Mouse (Mus musculus) cortical plate, adult 2 months (tissue): Measurements from ENCODE around the gene Zfand2b. TPM values are rescaled to one million over a fixed set of nuclear protein-coding genes. Genes with fewer than 3 reads are reported as not detected.

Experiments
- H3K27ac ChIP-seq: fragments of 200-500 bp; 2 replicates; pipeline ENCODE4 v1.5.1; 2012; ENCODE audit warnings: low read length, control low read depth, inconsistent platforms; ENCODE audit not compliant: insufficient read depth
- H3K4me1 ChIP-seq: fragments of 200-500 bp; 2 replicates; pipeline ENCODE4 v1.6.1; 2011; ENCODE audit warnings: low read length; ENCODE audit not compliant: control insufficient read depth, insufficient read depth
- H3K4me3 ChIP-seq: fragments of 200-500 bp; 2 replicates; pipeline ENCODE4 v1.5.1; 2011; ENCODE audit warnings: mild to moderate bottlenecking, low read length, control low read depth; ENCODE audit not compliant: insufficient read depth
- CTCF ChIP-seq: fragments of 200-500 bp; IDR thresholded peaks from 2 replicates; pipeline ENCODE4 v1.5.1; 2011; ENCODE audit warnings: mild to moderate bottlenecking, control low read depth, low read length; ENCODE audit not compliant: insufficient read depth; ENCODE audit errors: extremely low read depth
- POLR2A ChIP-seq: fragments of 200-500 bp; IDR thresholded peaks from 2 replicates; pipeline ENCODE4 v1.6.1; 2011; ENCODE audit warnings: mild to moderate bottlenecking, low read length, control low read depth; ENCODE audit not compliant: insufficient read depth; ENCODE audit errors: extremely low read depth
- polyA plus RNA-seq: library from polyadenylated mRNA; depleted of rRNA; stranded (reverse); fragments of >200 nt; gene quantifications from 2 replicates; pipeline ENCODE4 v1.2.3, GENCODE M21; 2012

Gene Zfand2b
- polyA plus RNA-seq, 1 experiment, result 64.3 TPM

DNA sequence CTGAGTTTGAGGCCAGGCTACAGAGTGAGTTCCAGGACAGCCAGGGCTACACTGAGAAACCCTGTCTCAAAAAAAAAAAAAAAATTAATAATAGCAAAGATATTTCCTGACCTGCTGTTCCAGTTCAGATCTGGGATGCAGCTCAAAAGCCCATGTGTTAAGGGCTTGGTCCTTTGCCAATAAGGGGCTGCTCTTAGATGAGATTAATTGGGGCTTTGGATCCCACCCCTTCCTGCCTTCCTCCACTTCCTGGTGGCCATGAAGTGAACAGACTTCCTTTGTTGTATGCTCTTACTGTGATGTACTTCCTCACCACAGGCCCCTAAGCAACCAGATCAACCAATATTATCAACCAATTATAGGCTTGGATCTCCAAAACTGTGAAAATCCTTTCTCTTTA is 18.7 kb downstream of the Zfand2b start:
- Histone ChIP-seq H3K4me3 (no peak overlapping the region), H3K27ac (no peak overlapping the region), H3K4me1 (0 out of 2 replicates have a peak, but pooled peaks cover 1% of the 10 kb centered on the region)
- TF ChIP-seq POLR2A (no peak), CTCF (no peak)

GRCm38 (mm10) chr1:75187914-75188483 is 19.6 kb downstream of the Zfand2b start:
- H3K4me3 ChIP-seq, result no peak overlapping the region
- H3K27ac ChIP-seq, result no peak overlapping the region
- peaks cover 1% of the 10 kb centered on the region; the same call in 1 of the 2 replicates for H3K4me1 ChIP-seq
- no peak for TF ChIP-seq CTCF
- no peak for TF ChIP-seq POLR2A

DNA sequence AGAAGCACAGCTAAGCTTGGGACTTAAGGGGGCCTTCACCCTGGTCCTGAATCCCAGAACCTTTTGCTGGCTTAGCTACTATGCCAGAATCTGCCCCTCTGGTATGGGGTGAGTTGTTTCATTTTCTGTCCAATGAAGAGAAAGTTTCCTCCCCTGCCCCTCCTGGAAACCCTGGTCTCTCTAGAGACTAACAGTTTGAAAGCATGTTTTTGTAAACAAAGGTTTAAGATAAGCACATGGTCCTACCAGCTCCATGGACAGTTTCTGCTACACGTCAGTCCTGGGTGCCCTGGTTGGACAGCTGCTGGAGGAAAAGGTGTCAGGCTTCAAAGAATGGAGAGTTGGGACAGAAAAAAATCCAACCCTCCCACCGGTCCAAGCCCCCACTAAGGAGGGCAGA is 22.1 kb downstream of the Zfand2b start:
- Histone ChIP-seq H3K4me1 (peaks cover 3% of the 10 kb centered on the region; the same call in 1 of the 2 replicates), H3K4me3 (peak overlapping the region; percentile 93; the same call in 1 of the 2 replicates), H3K27ac (no peak overlapping the region)
- TF ChIP-seq POLR2A (no peak), CTCF (no peak)

- Histone ChIP-seq H3K4me1 (peaks cover 3% of the 10 kb centered on the region; the same call in 1 of the 2 replicates), H3K27ac (0 out of 2 replicates have a peak overlapping the region, but pooled peaks have one; percentile 58), H3K4me3 (peak overlapping the region; percentile 93)
- no peak for TF ChIP-seq POLR2A
Observed at GRCm38 (mm10) chr1:75191258-75191621, 22.8 kb downstream of the Zfand2b start.

GRCm38 (mm10) chr1:75191622-75192402 is 23.4 kb downstream of the Zfand2b start, which contains the start of the genes Ankzf1 and Atg9a:
TSS of gene Ankzf1 (plus strand) at chr1:75192151.
TSS of gene Atg9a (minus strand) at chr1:75192196.
- Histone ChIP-seq H3K4me1 (peaks cover 3% of the 10 kb centered on the region; the same call in 1 of the 2 replicates), H3K27ac (peak within 1 kb of the TSS; percentile 85), H3K4me3 (peak within 1 kb of the TSS; percentile 93)
- TF ChIP-seq CTCF (no peak), POLR2A (peak; percentile 80)

DNA sequence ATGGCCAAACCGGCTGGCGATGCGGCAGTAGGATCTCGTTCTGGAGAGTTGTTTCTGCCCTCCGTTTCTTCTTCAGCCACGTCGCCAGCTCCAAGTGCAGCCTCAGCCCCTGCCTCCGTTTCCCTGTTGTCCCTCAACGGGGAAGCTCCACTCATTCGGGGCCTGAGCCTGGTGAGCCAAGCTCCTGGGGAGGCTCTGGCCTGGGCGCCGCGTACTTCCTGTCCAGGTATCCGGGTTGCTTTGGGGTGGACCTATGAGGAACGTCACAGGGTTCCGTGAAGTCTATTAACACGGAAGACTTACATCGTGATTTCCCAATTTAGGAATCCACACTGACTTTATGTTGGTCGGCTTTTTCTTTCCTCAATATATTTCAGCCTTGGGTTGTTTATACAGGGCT is 24.0 kb downstream of the Zfand2b start:
- Histone ChIP-seq H3K27ac (peak overlapping the region; percentile 85), H3K4me3 (peak overlapping the region; percentile 93), H3K4me1 (peaks cover 3% of the 10 kb centered on the region; the same call in 1 of the 2 replicates)
- TF ChIP-seq CTCF (no peak), POLR2A (peak; percentile 14; the same call in 1 of the 2 replicates)

DNA sequence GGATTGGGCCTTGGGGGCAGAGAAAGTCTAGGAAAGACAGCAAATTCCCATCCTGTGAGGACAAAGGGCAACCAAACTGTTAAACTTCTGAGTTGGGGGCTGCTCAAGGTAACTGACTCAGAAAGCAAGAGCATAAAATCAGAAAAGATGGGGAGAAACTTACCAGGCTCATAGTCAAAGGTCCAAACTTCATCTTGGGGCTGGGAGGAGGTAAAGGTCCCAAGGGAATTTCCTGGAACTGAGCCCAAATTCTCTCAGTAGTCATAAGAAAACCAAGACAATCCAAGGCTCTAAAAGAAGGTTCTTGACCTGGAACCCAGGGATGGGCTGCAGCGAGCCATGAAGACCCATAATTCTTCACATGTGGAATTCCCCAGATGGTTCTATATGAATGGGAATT is 32.8 kb downstream of the Zfand2b start:
- no peaks in the 10 kb centered on the region for H3K4me1 ChIP-seq
- H3K27ac ChIP-seq, result no peak overlapping the region
- no peak overlapping the region for H3K4me3 ChIP-seq
- TF ChIP-seq POLR2A (no peak), CTCF (no peak)

- Histone ChIP-seq H3K4me3 (peak overlapping the region; percentile 40), H3K4me1 (peaks cover 7% of the 10 kb centered on the region; the same call in 1 of the 2 replicates), H3K27ac (no peak overlapping the region)
- TF ChIP-seq CTCF (no peak), POLR2A (no peak)
Observed at GRCm38 (mm10) chr1:75208967-75209678, 40.7 kb downstream of the Zfand2b start.
